Mouse (Mus musculus) stomach, postnatal 0 days (tissue): ENCODE measurements around the gene Tsr2.

Experiments used
- CTCF ChIP-seq: IDR thresholded peaks from 2 replicates; pipeline ENCODE4 v1.5.1; 2016; ENCODE audit warnings: antibody characterized with exemption, low read depth, mild to moderate bottlenecking, moderate library complexity
- EP300 ChIP-seq: optimal IDR thresholded peaks from 2 replicates; pipeline ENCODE3; 2016; ENCODE audit warnings: antibody characterized with exemption

DNA sequence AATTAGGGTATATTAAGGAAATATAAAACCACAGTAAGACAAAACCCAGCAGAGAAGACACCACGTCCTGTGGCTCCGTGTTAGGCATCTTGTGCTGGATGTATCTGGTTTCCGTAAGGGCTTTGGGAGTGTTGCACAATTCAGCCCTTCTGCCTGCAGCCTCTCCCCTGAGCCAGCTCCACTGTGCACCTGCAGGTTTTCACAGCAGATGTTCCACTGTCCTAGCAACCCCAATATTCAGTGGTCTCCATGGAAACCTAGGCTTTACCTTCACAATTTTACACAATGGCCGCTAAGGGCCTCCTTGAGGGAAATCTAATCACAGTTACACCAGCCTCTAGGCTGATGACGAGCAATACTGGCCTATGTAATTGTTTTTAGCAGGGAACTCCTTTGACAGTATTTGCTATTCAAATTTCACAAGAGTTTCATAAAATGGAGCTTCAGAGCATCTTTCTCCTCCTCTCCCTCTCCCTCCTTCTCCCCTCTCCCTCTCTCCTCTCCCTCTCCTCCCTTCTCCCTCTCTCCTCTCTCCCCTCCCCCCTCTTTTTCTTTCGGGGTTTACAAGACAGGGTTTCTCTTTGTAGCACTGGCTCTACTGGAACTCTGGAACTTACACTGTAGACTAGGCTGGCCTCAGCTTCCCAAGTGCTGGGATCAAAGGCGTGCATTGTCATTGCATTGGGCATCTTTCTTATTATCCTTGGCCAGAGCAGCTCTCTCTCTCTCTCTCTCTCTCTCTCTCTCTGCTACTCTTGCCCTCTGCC lies 11.1 kb upstream of the Tsr2 start:
- TF ChIP-seq CTCF: no peak
- TF ChIP-seq EP300: no peak
